Mouse (Mus musculus) CH12.LX (cell line): ENCODE results near the gene Cmtm7. TPM values are rescaled to one million over a fixed set of nuclear protein-coding genes. Genes with fewer than 3 reads are reported as not detected.

Experiments
- DNase-seq: peaks from one replicate; pipeline ENCODE4 v3.0.0-alpha.2; 2013; ENCODE audit errors: extremely low read depth
- H3K27ac ChIP-seq: 2 replicates; pipeline ENCODE4 v1.5.1; 2012; ENCODE audit warnings: low read depth, mild to moderate bottlenecking, control low read depth, moderate library complexity; ENCODE audit not compliant: insufficient read depth
- H3K27me3 ChIP-seq: replicated peaks from 2 replicates; pipeline ENCODE3; 2012; ENCODE audit warnings: inconsistent platforms
- H3K36me3 ChIP-seq, 2 experiments: replicated peaks in 1 of 2; 2 replicates each; pipeline versions ENCODE3 to v1.6.1; 2012; ENCODE audit warnings: inconsistent platforms in 1 of 2, low read length in 1 of 2, mild to moderate bottlenecking in 1 of 2, mixed read lengths in 1 of 2, moderate library complexity in 1 of 2; ENCODE audit not compliant: control insufficient read depth in 1 of 2, insufficient read depth in 1 of 2
- H3K4me1 ChIP-seq, 2 experiments: 2 replicates each; pipeline ENCODE4 v1.6.1; 2012; ENCODE audit warnings: inconsistent platforms in 1 of 2, moderate library complexity in 1 of 2; ENCODE audit not compliant: insufficient read depth in 2 of 2, control insufficient read depth in 1 of 2
- H3K4me2 ChIP-seq: 2 replicates; pipeline ENCODE4 v1.6.1; 2012; ENCODE audit warnings: low read depth, mild to moderate bottlenecking, control low read depth; ENCODE audit not compliant: poor library complexity, insufficient read depth, severe bottlenecking
- H3K4me3 ChIP-seq, 3 experiments: fragments of 150-350 bp in 1 of 3; sonication (generic) in 1 of 3; replicated peaks in 1 of 3; 2 replicates each; pipeline versions ENCODE3 to v1.5.1; 2011 to 2012; ENCODE audit warnings: low read depth in 2 of 3, low read length in 2 of 3, mild to moderate bottlenecking in 2 of 3, moderate library complexity in 2 of 3, control low read depth in 1 of 3, improper control_type of control experiment in 1 of 3, inconsistent platforms in 1 of 3, mixed read lengths in 1 of 3; ENCODE audit not compliant: poor library complexity in 1 of 3
- H3K79me2 ChIP-seq: replicated peaks from 2 replicates; pipeline ENCODE4 v1.6.1; 2012; ENCODE audit warnings: mild to moderate bottlenecking, moderate library complexity; ENCODE audit not compliant: control insufficient read depth, poor library complexity, insufficient read depth, severe bottlenecking; ENCODE audit errors: extremely low read depth
- H3K9ac ChIP-seq: 2 replicates; pipeline ENCODE4 v1.6.1; 2012; ENCODE audit warnings: low read depth, mild to moderate bottlenecking, control low read depth, moderate library complexity; ENCODE audit not compliant: insufficient read depth
- H3K9me3 ChIP-seq: replicated peaks from 2 replicates; pipeline ENCODE3; 2012; ENCODE audit warnings: low read length, inconsistent platforms, mixed read lengths
- CHD2 ChIP-seq: IDR thresholded peaks from 2 replicates; pipeline ENCODE4 v1.6.1; 2011; ENCODE audit warnings: low read length, improper control_type of control experiment
- CTCF ChIP-seq, 2 experiments: IDR thresholded peaks in 1 of 2; conservative IDR thresholded peaks in 1 of 2; 2 replicates each; pipeline ENCODE4 v1.5.1; 2011 to 2012; ENCODE audit warnings: low read depth in 2 of 2, low read length in 2 of 2, improper control_type of control experiment in 1 of 2, inconsistent platforms in 1 of 2, mild to moderate bottlenecking in 1 of 2, moderate library complexity in 1 of 2
- EP300 ChIP-seq: IDR thresholded peaks from 2 replicates; pipeline ENCODE4 v1.6.1; 2011; ENCODE audit warnings: low read length, improper control_type of control experiment
- ETS1 ChIP-seq: conservative IDR thresholded peaks from 2 replicates; pipeline ENCODE4 v1.6.1; 2012; ENCODE audit warnings: low read depth, mild to moderate bottlenecking, inconsistent platforms, low read length, improper control_type of control experiment, moderate library complexity
- HCFC1 ChIP-seq: IDR thresholded peaks from 2 replicates; pipeline ENCODE4 v1.6.1; 2012; ENCODE audit warnings: low read depth, mild to moderate bottlenecking, inconsistent platforms, low read length, improper control_type of control experiment
- JUND ChIP-seq: conservative IDR thresholded peaks from 2 replicates; pipeline ENCODE4 v1.6.1; 2011; ENCODE audit warnings: low read depth, low read length, improper control_type of control experiment
- KAT2A ChIP-seq: IDR thresholded peaks from 2 replicates; pipeline ENCODE4 v1.6.1; 2012; ENCODE audit warnings: low read length, improper control_type of control experiment, inconsistent platforms; ENCODE audit not compliant: insufficient replicate concordance
- MAFK ChIP-seq: IDR thresholded peaks from 2 replicates; pipeline ENCODE4 v1.6.1; 2011; ENCODE audit warnings: low read length, improper control_type of control experiment; ENCODE audit not compliant: insufficient replicate concordance
- MAX ChIP-seq: IDR thresholded peaks from 2 replicates; pipeline ENCODE4 v1.6.1; 2011; ENCODE audit warnings: low read length, improper control_type of control experiment
- MAZ ChIP-seq: IDR thresholded peaks from 2 replicates; pipeline ENCODE4 v1.6.1; 2012; ENCODE audit warnings: low read depth, mild to moderate bottlenecking, inconsistent platforms, low read length, improper control_type of control experiment, moderate library complexity
- MEF2A ChIP-seq: IDR thresholded peaks from 2 replicates; pipeline ENCODE4 v1.6.1; 2014; ENCODE audit warnings: low read depth, mild to moderate bottlenecking, inconsistent platforms, low read length, improper control_type of control experiment, borderline replicate concordance
- MYC ChIP-seq: IDR thresholded peaks from 2 replicates; pipeline ENCODE4 v1.6.1; 2011; ENCODE audit warnings: low read depth, mild to moderate bottlenecking, improper control_type of control experiment, low read length
- NELFE ChIP-seq: IDR thresholded peaks from 2 replicates; pipeline ENCODE4 v1.6.1; 2011; ENCODE audit warnings: low read depth, low read length, improper control_type of control experiment
- POLR2A ChIP-seq: IDR thresholded peaks from 2 replicates; pipeline ENCODE4 v1.6.1; 2011; ENCODE audit warnings: low read depth, mild to moderate bottlenecking, improper control_type of control experiment, low read length
- POLR2AphosphoS2 ChIP-seq: IDR thresholded peaks from 2 replicates; pipeline ENCODE4 v1.6.1; 2011; ENCODE audit warnings: low read depth, low read length, improper control_type of control experiment
- RAD21 ChIP-seq: IDR thresholded peaks from 2 replicates; pipeline ENCODE4 v1.6.1; 2011; ENCODE audit warnings: low read depth, mild to moderate bottlenecking, low read length, improper control_type of control experiment, moderate library complexity
- SIN3A ChIP-seq: IDR thresholded peaks from 2 replicates; pipeline ENCODE4 v1.6.1; 2012; ENCODE audit warnings: low read length, improper control_type of control experiment, inconsistent platforms
- SMC3 ChIP-seq: IDR thresholded peaks from 2 replicates; pipeline ENCODE4 v1.6.1; 2011; ENCODE audit warnings: low read depth, low read length, improper control_type of control experiment
- ZC3H11A ChIP-seq: IDR thresholded peaks from 2 replicates; pipeline ENCODE4 v1.6.1; 2012; ENCODE audit warnings: low read depth, mild to moderate bottlenecking, inconsistent platforms, low read length, improper control_type of control experiment
- ZKSCAN1 ChIP-seq: IDR thresholded peaks from 2 replicates; pipeline ENCODE4 v1.6.1; 2012; ENCODE audit warnings: low read depth, inconsistent platforms, low read length, improper control_type of control experiment, borderline replicate concordance
- ZMIZ1 ChIP-seq: IDR thresholded peaks from 2 replicates; pipeline ENCODE4 v1.6.1; 2012; ENCODE audit warnings: low read depth, mild to moderate bottlenecking, inconsistent platforms, low read length, improper control_type of control experiment
- dilution Hi-C: fragments of 300-500 bp; cut with MboI; formaldehyde crosslinking; loops from 2 replicates; pipeline ENCODE4 v1.14.3; 2020; ENCODE audit warnings: low sequenced_read_pairs; ENCODE audit not compliant: extremely low pct_unique_long_range_greater_than_20kb, extremely low pct_ligation_motif_present
- in situ Hi-C: fragments of 300-500 bp; cut with MboI; formaldehyde crosslinking; loops from 3 replicates; pipeline ENCODE4 v1.14.3; 2019; ENCODE audit warnings: low sequenced_read_pairs, low pct_ligation_motif_present, low pct_unique_long_range_greater_than_20kb, mixed read lengths
- polyA plus RNA-seq: library from polyadenylated mRNA; unstranded; fragments of >175 nt; gene quantifications from 2 replicates; pipeline ENCODE4 v1.2.1, GENCODE M21; 2012; ENCODE audit warnings: low read depth; ENCODE audit not compliant: insufficient read length
- total RNA-seq, 2 experiments: library from RNA; depleted of rRNA; stranded (reverse); fragments of 300-350 nt in 1 of 2; fragments of >200 nt in 1 of 2; gene quantifications; 2 replicates each; pipeline ENCODE4 v1.2.3; 2012 to 2014

Cmtm7 gene
- total and polyA plus RNA-seq, 3 experiments = 45.5 to 80.8 (median 46.0) TPM

DNA sequence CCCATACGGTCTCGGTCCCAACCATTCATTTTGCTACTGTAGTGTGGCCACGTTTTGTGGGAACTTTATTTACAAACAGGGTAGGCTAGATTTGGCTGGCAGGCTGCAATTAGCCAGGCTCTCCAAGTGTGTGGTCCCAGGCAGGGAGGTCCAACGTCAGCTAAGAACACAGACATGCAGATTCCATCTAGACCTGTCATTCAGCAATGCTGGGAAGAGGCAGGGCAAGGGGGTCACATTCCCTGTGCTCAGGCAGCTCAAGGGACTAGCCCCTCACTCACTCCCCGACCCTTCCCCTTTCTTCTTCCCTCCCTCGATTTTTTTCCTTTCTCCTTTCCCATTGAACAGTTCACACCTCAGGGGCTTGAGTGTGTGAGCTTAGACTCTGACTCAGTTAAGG lies 17.2 kb upstream of the Cmtm7 start:
- dilution Hi-C loops = no loop called here
- H3K4me3 ChIP-seq = no peak overlapping the region
- in situ Hi-C loops = loop anchor here (10.0 kb wide), 1 partner anchor 126 kb away; no protein-coding TSS in a partner anchor
- no peaks in the 10 kb centered on the region for H3K79me2 ChIP-seq
- H3K4me1 ChIP-seq = peaks cover 0 to 12% of the 10 kb centered on the region in 2 experiments; a peak in 2 of 4 replicates
- no peak overlapping the region for H3K9ac ChIP-seq
- H3K36me3 ChIP-seq = no peaks in the 10 kb centered on the region
- no peak for TF ChIP-seq NELFE
- TF ChIP-seq HCFC1 = no peak
- no peak for TF ChIP-seq KAT2A
- no peak for TF ChIP-seq RAD21
- TF ChIP-seq JUND = no peak
- TF ChIP-seq POLR2AphosphoS2 = no peak
- TF ChIP-seq SIN3A = no peak
- no peak for TF ChIP-seq ETS1
- TF ChIP-seq MAX = no peak
- TF ChIP-seq MYC = no peak
- no peak for TF ChIP-seq CTCF (conservative IDR thresholded peaks at IDR 0.05 in 1 of 2, IDR thresholded peaks at IDR 0.05 in 1 of 2; ENCODE audit: low read depth in 2 of 2, low read length in 2 of 2)
- TF ChIP-seq EP300 = no peak
- TF ChIP-seq POLR2A = no peak
- TF ChIP-seq MAFK = no peak
- no peak overlapping the region for H3K27ac ChIP-seq
- no peak overlapping the region for H3K4me2 ChIP-seq
- no peaks in the 10 kb centered on the region for H3K27me3 ChIP-seq
- DNase-seq = no peak
- peaks cover 3% of the 10 kb centered on the region for H3K9me3 ChIP-seq

DNA sequence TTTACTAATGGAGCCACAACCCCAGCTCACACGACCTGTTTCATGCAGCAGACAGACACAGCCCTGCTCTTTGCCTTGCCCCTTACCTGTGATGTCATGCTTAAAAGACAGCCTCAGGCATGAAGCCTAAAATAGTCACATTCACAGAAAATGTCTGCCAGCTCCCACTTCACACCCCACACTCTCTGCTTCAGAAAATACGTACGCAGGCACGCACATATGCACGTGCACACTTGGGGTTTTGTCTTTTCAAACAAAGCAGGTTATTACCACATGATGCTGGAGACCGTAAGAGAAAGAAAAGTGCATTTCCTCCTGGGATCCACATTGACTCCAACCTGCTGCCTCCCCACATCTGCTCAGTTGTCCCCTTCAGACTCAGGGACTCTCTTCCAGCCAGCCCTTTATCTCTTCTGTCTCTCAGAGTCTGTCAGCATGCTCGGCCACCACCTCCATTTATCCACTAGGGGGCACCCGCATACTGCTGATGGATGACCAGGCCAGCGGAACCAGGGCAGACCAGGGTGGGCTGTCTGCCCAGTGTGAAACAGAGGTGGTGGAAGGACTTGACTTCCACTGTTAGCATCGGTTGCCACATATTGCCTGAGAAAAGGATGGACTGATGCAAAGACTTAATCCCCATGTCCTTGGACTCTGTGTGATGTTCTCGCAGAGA lies 15.8 kb upstream of the Cmtm7 start:
- no peaks in the 10 kb centered on the region for H3K36me3 ChIP-seq
- no peak overlapping the region for H3K27ac ChIP-seq
- no peak overlapping the region for H3K4me2 ChIP-seq
- no peak overlapping the region for H3K4me3 ChIP-seq
- peaks cover 3% of the 10 kb centered on the region for H3K9me3 ChIP-seq
- peak; percentile 75 for DNase-seq
- H3K9ac ChIP-seq = no peak overlapping the region
- in situ Hi-C loops = loop anchor here (10.0 kb wide), 1 partner anchor 127 kb away; no protein-coding TSS in a partner anchor
- TF ChIP-seq RAD21 (peak; percentile 98), ETS1 (no peak), ZMIZ1 (no peak), ZC3H11A (peak; percentile 50), ZKSCAN1 (no peak), MEF2A (peak; percentile 33; the same call in 1 of the 2 replicates), CHD2 (no peak), SIN3A (no peak), SMC3 (peak; percentile 95), MAFK (no peak), POLR2A (no peak), MAZ (no peak), CTCF (conservative IDR thresholded peaks at IDR 0.05 in 1 of 2, IDR thresholded peaks at IDR 0.05 in 1 of 2; ENCODE audit: low read depth in 2 of 2, low read length in 2 of 2) (peak; percentile 76 to 97; a peak in 3 of 4 replicates)
- H3K27me3 ChIP-seq = no peaks in the 10 kb centered on the region
- no peaks in the 10 kb centered on the region for H3K79me2 ChIP-seq
- dilution Hi-C loops = no loop called here
- peaks cover 0 to 13% of the 10 kb centered on the region in 2 experiments; a peak in 2 of 4 replicates for H3K4me1 ChIP-seq
